8 mouse cellular contexts compared by ENCODE assay signal in genomic region chr7:4526341-4527301, GRCm38 (mm10). TPM values are rescaled to one million over a fixed set of nuclear protein-coding genes. Genes with fewer than 3 reads are reported as not detected.
A peak's percentile ranks its signal among the peaks of the same experiment; 100 is the strongest.
DNase-seq lines count a peak whose midpoint lies in the region; ATAC-seq and TF ChIP-seq lines count a peak whose summit lies in the region.

No protein-coding gene starts in this region.

- H3K9me3 ChIP-seq in forebrain, postnatal 0 days (ENCODE audit: low read length), result no peaks in the 10 kb centered on the region

- no peaks in the 10 kb centered on the region for H3K27me3 ChIP-seq in forebrain, postnatal 0 days (ENCODE audit: insufficient read depth, low read length)

- peak overlapping the region; percentile 29 for H3K4me3 ChIP-seq in forebrain, postnatal 0 days (ENCODE audit: low read depth, low read length)

- DNase-seq in MN1 (ENCODE audit: low spot score), result peak; percentile 82
- peak; percentile 45 for DNase-seq in cerebellum, adult 8-10 months
- DNase-seq in forebrain, postnatal 0 days, result peak; percentile 93
- peak; percentile 74 for DNase-seq in layer of hippocampus, adult 9-11 months
- peak; percentile 78 for DNase-seq in lung, postnatal 25 days (ENCODE audit: low spot score)
- DNase-seq in retina, postnatal 1 day, result peak; percentile 93
- peak; percentile 38 for DNase-seq in urinary bladder, adult 2 months (ENCODE audit: low spot score)

- WGBS in forebrain, postnatal 0 days, result 20% methylated on average over 40 of the region's 40 CpGs

- peak; percentile 83 for TF ChIP-seq CTCF in forebrain, postnatal 0 days (IDR thresholded peaks at IDR 0.05; ENCODE audit: low read depth)

- peak; percentile 97 for ATAC-seq in forebrain, postnatal 0 days
- ATAC-seq in hematopoietic stem cell, adult 5-6 weeks (replicated peaks in 1 of 2; ENCODE audit: insufficient read depth in 1 of 2, low FRiP score in 2 of 2, low TSS enrichment in 1 of 2, low read depth in 1 of 2, poor library complexity in 2 of 2, severe bottlenecking in 2 of 2), result peak; percentile 93 to 97

- peak overlapping the region; percentile 54 for H3K4me2 ChIP-seq in forebrain, postnatal 0 days (ENCODE audit: low read depth)

- peak overlapping the region; percentile 36 for H3K9ac ChIP-seq in forebrain, postnatal 0 days

- H3K36me3 ChIP-seq in forebrain, postnatal 0 days (ENCODE audit: insufficient read depth), result no peaks in the 10 kb centered on the region

- peak overlapping the region; percentile 54; the same call in 1 of the 2 replicates for H3K27ac ChIP-seq in forebrain, postnatal 0 days (ENCODE audit: low read depth, low read length)

- 0 out of 2 replicates have a peak, but pooled peaks cover 3% of the 10 kb centered on the region for H3K4me1 ChIP-seq in forebrain, postnatal 0 days (ENCODE audit: insufficient read depth)

RNA-seq across cellular contexts. Expression of gene Tnni3, which starts 2.6 kb away (rescaled TPM):
- total RNA-seq in forebrain, postnatal 0 days (2014; rRNA removed), result 0.62 and 3.6 TPM in 2 replicates
- 0.89 and 1.2 TPM in 2 replicates for polyA plus RNA-seq in forebrain, postnatal 0 days (2015; fragmentation: Nextera tagmentation; extraction: Ambion mirVana)
- 7.0 and 7.1 TPM in 2 replicates for total RNA-seq in hematopoietic stem cell, adult 5-6 weeks (2017)
- 5.1 and 5.5 TPM in 2 replicates for polyA plus RNA-seq in urinary bladder, adult 2 months (2012; rRNA removed)

RNA-seq across cellular contexts. Expression of gene Dnaaf3, which starts 5.6 kb away (rescaled TPM):
- 0.62 and 2.2 TPM in 2 replicates for total RNA-seq in forebrain, postnatal 0 days (2014; rRNA removed)
- polyA plus RNA-seq in forebrain, postnatal 0 days (2015; fragmentation: Nextera tagmentation; extraction: Ambion mirVana), result 1.3 and 2.0 TPM in 2 replicates
- total RNA-seq in hematopoietic stem cell, adult 5-6 weeks (2017), result 2.4 and 2.6 TPM in 2 replicates
- polyA plus RNA-seq in urinary bladder, adult 2 months (2012; rRNA removed), result 3.5 and 4.0 TPM in 2 replicates

RNA-seq across cellular contexts. Expression of gene Tnnt1, which starts 10.4 kb away (rescaled TPM):
- 0.77 and 2.9 TPM in 2 replicates for total RNA-seq in forebrain, postnatal 0 days (2014; rRNA removed)
- polyA plus RNA-seq in forebrain, postnatal 0 days (2015; fragmentation: Nextera tagmentation; extraction: Ambion mirVana), result 3.4 and 3.9 TPM in 2 replicates
- total RNA-seq in hematopoietic stem cell, adult 5-6 weeks (2017), result 8.2 and 11.1 TPM in 2 replicates
- polyA plus RNA-seq in urinary bladder, adult 2 months (2012; rRNA removed), result 7.5 and 8.8 TPM in 2 replicates

RNA-seq across cellular contexts. Expression of gene Syt5, which starts 20.7 kb away (rescaled TPM):
- total RNA-seq in forebrain, postnatal 0 days (2014; rRNA removed), result 170 and 231 TPM in 2 replicates
- 301 and 305 TPM in 2 replicates for polyA plus RNA-seq in forebrain, postnatal 0 days (2015; fragmentation: Nextera tagmentation; extraction: Ambion mirVana)
- total RNA-seq in hematopoietic stem cell, adult 5-6 weeks (2017), result 1.0 TPM in 1 of 2 replicates, not detected in the other
- 0.74 and 0.78 TPM in 2 replicates for polyA plus RNA-seq in urinary bladder, adult 2 months (2012; rRNA removed)

RNA-seq across cellular contexts. Expression of gene Ppp1r12c, which starts 25.1 kb away (rescaled TPM):
- 94.2 and 100 TPM in 2 replicates for total RNA-seq in forebrain, postnatal 0 days (2014; rRNA removed)
- polyA plus RNA-seq in forebrain, postnatal 0 days (2015; fragmentation: Nextera tagmentation; extraction: Ambion mirVana), result 27.8 and 35.1 TPM in 2 replicates
- 134 and 190 TPM in 2 replicates for total RNA-seq in hematopoietic stem cell, adult 5-6 weeks (2017)
- 72.0 and 159 TPM in 2 replicates for polyA plus RNA-seq in urinary bladder, adult 2 months (2012; rRNA removed)

Comparison
In these comparisons a context has a peak if more than half of its experiments do, and no peak if none do; other contexts are left out.
1. Peak in every context shown above with its lines: DNase-seq, ATAC-seq, H3K4me3 ChIP-seq and H3K27ac ChIP-seq.
2. DNase-seq: peak in every context shown above with its lines; median percentile 93 in forebrain, postnatal 0 days; 93 in retina, postnatal 1 day; 82 in MN1; 78 in lung, postnatal 25 days; 74 in layer of hippocampus, adult 9-11 months; 45 in cerebellum, adult 8-10 months; 38 in urinary bladder, adult 2 months.